Mouse (Mus musculus): ENCODE measurements at regions not wholly inside any gene's neighbourhood (a gene's known extent, or its start where the extent isn't known, plus 50 kb on each side); places are given as distances from the start of the nearest gene placed in this dataset.

DNA sequence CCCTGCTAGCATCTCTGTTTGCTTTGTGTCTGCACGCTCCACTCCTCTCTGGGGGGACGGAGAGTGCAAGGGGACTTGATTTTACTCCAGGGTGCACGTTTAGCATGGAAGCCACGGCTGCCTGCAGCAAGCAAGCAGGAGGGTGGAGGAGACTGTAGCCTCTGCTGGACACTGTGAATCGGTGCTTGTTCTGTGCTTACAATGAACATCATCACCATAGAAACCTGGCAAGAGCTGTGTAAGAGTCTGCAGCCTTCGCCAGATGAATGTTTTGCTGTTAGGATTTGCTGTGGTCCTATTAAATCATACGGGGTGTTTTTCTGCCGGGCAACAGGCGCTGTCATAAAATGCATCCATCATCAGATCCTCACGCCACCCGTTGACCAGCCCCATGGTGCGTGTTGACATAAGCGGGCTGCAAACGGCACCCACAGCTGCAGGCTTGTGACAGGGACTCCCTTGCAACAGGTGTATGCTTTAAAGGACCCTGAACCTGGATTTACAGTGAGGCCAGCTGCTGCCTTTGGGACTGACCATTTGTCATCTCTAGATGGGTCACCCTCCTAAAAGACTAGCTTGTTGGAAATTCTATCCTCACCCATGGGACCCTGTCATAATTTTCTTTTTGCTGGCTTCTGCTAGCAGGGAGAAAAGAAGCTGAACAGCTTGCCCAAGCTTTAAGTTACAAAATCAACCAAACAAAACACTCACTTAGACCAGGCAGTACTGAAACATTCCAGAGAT, 308.5 kb downstream of the Gadd45g start:
- peak; percentile 37 for DNase-seq

DNA sequence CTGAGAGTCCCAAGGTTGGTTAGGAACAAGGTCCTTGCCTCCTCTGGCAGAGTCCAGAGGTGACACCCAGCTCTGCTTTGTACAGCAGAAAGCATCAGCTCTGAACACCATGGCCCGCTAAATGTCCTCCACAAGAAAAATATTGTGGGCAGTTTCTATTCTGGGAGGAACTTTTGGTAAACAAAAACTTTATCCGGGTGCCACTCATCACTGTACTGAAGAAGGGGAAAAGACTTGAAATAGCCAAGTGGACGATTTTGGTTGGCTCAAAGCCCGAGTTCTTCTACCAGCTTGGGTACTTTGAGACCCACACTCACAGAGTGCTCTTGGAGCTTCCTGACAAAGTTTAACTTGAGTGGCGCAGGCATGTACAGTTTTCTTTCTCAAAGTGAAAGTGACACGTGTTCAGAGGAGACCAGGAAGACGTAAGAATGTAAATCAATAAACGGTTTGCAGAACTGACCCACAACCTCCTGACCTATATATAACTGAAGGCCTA, 309.2 kb downstream of the Gadd45g start:
- no peak for DNase-seq

DNA sequence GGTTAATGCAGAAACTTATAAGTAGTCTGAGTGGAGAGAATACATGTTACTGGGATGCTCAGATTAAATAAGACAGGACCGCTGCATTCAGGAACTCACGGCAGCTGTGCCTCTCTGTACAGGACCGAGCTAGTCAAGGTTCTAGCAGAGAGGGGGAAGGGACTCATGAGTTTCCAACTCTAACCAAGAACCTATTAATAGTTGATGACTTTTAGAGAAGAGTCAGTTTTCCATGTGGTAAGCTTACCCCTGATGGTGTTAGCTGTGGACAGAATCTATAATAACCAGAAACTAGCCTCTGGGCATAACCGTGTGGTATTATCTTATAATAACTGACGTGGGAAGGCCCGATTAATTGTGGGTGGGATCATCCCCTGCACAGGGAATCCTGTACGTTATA, 316.2 kb downstream of the Gadd45g start:
- no peak for DNase-seq

DNA sequence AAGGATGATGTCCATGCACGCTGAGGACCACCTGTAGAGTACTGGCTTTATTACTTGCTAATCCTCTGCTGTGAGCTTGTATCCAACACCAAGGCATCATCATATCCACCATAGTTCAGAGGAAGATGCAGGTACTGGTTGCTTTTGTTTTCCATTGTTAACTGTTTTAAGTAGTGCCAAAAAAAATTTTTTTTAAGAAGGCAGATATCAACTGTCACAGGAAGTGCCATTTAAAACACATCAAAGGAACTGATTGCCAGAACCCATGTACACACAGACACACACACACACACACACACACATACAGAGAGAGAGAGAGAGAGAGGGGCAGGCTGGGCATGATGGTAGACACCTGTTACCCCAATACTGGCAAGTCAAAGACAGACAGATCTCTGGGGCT, 319.1 kb downstream of the Gadd45g start:
- no peak for DNase-seq

DNA sequence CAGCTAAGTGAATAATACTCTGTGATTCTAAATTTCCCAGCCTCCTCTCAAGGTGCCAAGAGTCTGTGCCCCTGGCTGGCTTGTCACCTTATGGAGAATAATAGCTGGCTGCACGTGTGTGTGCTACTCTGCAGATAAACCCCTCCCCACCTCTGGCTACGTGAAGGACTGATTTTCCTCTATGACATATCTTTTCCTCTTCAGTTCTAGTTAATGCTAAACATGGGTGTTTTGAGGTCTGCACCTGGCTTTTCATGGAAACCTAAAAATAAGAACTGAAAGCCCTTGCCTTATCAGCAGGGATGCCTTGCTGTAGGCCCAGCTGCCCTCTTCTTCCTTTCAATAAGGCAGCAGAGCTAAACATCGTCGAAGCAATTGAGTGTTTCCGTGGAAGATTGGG, 321.5 kb downstream of the Gadd45g start:
- DNase-seq, result no peak

DNA sequence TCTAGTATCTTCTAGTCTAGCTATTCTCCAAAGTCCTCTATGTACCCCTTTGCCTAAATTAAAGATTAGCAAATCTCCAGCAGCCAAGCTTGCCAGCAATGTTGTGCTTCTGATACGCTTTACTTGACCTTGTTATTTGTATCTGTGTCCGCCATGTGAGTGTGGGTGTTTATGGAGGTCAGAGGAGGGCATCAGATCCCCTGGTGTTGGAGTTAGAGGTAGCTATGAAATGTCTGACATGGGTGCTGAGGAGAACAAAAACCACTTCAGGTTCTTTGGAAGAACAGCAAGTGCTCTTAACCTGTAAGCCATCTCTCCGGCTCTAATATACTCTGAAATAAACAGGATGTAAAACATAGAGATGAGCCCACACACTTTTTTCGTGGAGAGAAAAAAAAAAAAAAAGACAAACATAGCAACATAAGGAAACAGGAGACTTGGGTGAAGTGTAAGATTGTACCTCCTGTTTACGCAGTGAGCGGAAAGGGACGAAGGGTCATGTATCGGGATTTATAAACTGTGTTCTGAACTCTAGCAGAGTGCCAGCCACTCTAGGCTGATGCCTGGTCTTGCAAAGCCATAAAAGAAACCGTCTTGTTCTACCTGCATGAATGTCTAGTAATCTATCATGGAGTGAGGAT, 326.3 kb downstream of the Gadd45g start:
- no peak for DNase-seq

DNA sequence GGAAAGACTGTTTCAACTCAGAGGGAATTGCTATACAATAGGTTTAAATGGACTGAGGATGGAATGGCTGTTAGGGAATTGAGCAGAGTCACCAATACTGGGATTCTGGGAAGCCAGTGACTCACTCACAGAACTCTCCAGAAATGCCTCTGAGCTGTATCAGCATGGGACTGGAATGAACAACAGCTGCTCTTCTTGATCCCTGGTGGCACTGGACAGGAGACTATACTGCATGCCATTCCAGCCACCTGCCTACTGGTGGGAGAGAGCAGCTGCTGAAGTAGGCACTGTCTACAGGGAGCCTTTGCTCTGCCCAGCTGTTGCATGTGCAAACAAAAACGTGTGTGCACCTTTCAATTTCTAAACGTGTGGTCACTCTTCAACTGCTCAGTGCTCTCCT, 329.2 kb downstream of the Gadd45g start:
- no peak for DNase-seq

DNA sequence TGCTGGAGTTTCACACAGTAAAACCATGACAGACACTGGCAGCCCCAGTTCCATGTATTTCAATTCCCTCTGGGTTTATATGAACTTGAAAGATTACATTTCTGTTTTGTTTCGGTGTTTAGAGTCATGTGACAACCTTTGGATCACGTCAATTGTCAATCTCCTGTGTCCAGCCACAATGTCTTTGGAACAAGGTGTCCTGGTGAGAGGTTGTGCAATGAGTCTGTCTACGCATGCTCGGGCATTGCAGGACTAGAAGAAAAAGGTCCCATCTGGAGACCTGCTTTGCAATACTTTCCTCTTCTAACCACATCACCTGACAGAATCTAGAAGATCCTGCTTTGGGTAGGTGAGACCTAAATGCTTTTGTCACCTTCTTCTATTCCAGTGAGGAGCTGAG, 333.5 kb downstream of the Gadd45g start:
- no peak for DNase-seq

DNA sequence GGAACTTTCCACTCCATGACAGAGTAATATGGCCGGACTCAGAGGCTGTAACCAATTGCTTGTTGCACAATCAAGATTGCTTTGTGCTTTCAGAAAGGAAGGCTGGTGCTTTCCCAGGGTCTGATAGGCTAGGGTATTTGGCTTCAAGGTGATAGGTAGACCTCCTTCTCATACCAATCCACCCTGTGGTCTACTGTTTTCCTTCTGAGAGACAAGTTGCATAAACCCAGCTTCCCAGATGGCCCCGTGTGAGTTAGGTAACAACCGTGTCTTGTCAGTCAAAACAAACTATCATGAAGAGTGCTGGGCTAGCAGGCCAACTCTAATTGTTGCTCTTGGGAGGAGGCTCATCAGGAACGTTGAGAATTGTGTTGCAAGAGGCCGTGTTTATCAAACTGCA, 337.2 kb downstream of the Gadd45g start:
- no peak for DNase-seq

DNA sequence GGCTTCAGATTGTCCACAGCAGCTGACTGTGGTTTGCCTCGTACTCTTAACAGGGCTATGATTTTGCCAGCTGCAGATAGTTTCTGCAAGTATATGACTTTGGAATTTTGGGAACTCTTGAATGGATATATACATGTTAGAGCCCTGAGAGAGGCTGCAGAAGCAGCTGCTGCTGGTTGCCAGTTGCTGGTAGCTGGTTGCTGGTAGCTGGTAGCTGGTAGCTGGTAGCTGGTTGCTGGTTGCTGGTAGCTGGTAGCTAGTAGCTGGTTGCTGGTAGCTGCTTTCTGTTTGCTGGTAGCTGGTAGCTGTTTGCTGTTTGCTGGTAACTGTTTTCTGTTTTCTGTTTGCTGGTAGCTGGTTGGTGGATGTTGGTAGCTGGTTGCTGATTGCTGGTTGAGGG, 339.1 kb downstream of the Gadd45g start:
- no peak for DNase-seq

DNA sequence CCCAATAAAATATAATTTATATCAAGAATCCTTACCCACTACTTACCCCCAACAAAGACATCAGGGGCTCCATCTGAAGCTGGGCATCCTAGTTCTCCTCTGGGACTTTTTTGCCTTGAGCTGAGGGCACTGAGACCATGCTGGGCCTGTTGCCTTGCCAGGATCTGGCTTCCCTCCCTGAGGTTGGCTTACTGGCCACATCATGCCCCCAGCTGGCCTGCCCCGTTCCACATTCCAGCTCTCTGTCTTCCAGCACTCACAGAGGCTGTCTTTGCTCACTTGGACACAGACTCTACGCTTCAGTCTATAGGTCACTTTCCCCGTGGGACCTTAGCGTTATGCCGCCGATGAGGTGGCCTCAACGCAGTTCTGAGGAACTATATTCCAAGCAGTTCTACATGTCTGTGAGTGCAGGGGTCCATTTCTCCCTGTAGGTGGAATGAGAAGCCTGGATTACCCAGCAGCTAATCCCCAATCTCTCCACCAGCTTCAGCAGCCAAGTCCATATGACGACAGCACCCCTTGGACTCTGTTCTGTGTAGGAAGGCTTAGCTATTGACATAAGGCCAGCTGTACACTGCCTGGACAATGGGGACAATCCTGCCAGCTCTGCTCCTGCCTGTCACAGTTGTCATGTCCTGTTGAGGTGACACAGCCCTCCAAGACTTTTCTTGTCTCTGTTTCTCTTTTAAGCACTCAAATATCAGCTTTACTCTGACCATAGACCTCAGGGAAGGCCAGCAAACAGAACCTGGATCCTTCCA, 341.5 kb downstream of the Gadd45g start:
- no peak for DNase-seq

DNA sequence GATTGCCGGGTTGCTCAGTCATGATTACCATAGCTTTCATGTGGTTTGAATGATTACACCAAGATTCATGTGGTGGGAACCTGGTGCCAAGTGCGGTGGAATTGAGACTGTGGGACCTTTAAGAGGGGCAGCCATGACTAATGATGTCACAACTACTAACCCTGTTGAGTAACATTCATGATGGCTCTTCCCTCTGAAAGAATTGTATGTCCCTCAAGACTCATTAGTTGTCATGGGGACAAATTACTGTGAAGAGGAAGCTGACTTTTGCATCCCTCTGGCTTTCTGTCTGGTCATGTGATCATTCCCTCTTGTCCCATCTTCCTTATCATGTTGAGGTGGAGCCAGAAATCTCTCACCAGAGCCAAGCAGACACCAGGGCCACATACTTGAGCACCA, 342.1 kb downstream of the Gadd45g start:
- no peak for DNase-seq

DNA sequence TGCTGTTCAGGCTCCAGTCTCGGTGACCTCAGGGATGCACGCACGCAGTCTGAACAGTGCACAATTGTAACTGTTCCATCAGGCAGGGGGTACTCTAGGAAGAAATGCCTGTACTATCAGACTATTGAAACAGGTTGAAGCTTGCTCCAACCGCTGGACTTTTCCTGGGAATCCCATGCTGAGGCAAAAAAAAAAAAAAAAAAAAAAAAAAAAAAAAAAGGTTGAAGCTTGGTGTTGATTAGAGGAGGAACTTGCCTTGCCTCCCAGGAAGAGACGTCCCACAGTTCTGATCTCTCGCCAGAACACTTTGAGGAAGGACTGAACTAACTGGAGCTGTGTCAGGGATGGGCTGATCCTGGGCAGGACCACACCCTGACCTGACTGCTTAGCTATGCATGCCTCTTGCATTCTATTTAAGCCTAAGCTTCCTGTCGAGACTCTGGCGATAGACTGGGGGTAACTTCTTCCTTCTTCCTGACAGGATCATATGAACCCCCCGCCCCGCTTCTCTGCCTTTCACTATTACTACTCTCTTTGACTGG, 341.6 kb downstream of the Diras2 start:
- DNase-seq, result no peak

DNA sequence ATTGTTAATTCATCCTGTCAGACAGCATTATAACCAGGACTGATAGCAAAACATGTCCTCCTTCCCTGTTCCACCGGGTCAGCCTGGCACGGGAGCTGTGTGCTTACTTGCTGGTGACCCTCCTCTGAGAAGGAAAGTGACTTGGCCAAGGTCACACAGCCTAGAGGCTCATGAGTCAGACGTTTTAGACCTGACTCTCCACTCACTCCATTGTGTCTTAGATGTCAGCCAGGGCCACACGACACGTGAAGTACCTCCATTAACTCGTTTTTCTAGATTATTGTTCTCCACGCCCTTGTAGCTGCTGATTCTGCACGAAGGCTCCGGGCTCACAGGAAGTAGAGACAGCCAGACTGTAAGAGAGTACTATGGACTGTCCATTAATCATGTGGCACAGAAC, 340.8 kb downstream of the Diras2 start:
- no peak for DNase-seq

DNA sequence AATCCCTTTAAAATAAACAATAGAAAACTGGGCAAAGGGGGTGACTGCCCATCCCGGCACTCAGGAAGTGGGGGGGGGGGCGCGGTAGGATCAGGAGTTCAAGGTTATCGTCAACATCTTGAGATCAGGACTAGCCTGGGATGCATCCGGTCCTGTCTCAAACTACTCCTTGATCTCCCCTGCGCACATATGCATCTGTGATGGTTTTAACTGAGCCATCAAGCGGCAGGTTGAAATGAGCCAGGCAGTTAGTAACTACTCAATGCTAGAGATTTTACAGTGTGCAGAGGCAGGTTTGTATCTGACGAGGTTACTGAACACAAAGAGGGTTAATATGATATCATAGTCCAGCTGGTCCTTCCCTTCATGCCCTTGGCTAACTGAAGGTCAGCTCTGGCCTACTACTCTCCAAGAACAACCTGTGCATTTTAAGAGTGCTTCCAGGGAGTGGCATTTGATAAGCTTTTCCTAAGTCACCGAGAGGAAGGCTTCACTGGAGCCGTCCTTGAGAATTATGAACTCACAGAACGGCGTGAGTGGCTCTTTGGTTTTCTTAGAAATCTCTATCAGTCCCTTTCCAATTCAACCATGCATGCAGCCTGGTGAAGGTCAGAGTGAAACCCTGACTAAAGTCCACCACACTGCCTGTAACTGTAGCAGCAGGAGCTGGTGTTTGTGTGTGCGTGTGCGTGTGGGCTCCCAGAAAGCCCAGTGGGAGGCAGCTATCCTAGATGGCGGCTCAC, 340.1 kb downstream of the Diras2 start:
- no peak for DNase-seq

DNA sequence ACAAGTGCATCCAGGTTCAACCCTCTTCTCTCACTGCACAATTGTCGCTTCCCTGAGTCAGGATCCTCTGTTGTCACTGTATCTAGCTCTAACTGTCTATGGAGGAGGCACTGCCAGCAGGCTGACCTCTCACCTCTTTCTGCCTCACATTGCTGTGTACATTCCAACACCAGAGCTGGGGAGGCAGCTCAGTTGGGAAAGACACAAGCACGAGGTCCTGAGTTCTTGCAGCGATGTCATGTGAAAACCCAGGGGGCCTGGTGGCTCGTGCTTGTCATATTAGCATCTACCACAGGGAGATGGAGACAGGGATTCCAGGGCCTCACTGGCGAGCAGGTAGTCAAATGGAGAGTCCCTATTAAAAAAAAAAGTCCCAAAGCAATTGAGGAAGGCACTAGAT, 334.2 kb downstream of the Diras2 start:
- no peak for DNase-seq

DNA sequence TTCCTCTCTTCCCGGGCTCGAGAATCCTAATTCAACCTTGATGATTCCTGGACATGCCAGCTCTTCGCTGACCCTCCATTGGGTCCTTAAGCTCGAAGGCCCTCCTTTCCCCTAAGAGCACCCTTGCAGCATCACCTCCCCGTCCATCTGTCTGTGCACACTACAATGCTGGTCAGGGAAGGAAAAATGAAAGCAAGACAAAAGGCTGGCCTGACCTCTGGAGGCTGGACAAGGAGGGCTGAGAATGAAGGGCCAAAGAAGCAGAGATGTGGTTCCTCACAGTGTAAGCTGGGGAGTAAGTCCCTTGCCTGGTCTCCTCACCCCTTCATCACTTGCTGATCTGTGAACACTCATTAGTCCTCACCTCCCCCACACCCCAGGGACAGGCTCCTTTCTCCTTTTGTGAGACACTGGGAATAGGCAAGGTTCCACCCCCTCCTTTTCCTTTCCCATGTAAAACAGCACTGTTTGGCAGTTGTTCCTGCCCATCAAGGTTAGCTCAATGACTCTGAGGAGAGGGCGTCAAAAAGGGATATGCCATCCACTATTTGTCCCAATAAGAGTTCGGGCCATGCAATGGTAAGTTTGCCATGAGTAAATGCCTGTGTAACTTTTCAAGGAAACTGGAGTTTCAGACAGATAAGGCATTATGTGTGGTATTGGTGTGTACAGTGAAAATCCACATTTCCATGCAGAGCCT, 332.3 kb downstream of the Diras2 start:
- DNase-seq, result no peak

DNA sequence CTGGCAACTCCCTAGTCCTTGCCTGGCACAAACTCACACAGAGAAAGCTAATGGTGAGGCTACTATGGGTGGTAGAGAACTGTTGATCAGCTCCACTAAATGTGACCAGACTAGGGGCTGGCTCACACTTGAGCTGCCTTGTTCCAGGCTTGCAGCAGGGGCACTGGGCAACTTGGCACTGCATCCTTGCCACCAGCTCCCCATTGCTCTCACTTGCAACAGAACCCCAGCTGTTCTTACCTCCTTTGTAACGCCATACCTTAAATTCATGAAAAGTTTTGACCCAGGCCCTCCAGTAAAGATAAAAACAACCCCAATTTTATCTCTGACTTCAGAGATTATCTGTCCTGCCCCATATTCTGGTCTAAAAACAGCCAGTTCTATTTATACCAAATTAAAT, 328.7 kb downstream of the Diras2 start:
- DNase-seq, result no peak

DNA sequence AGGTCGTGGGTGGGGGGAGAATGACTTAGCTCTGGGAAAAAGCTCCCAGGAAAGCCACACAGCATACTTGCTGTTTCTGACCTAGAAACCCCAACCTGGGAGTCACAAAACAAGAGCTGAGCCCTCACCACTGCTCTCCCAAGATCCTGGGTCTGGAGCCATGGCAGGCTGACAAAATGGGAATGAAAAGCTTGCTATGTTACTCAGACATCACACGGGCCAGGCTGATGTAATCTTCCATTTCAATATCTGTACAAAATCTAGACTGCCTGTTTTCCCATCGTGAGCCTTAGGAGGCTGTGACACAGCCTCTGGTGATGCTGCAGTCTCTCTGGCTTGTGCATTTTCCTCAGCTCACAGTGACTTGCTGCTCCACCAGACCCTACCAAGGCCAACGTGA, 325.1 kb downstream of the Diras2 start:
- DNase-seq, result no peak

DNA sequence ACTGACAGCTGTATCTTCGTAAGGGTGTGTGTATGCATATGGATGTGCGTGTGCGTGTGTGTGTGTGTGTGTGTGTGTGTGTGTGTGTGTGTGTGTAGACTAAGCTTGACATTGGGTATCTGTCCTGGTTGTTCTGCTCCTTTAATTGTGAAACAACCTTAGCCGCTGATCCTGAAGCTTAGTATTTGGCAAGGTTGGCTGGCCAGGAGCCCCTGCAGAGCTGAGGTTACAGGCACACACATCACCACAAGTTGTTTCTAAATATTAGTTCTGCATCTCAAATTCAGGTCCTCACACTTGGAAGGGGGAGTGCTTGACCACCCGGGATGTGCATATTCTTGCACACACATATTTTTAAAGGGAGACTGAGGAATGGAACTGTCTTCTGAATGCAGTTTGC, 314.7 kb downstream of the Diras2 start:
- DNase-seq, result no peak

DNA sequence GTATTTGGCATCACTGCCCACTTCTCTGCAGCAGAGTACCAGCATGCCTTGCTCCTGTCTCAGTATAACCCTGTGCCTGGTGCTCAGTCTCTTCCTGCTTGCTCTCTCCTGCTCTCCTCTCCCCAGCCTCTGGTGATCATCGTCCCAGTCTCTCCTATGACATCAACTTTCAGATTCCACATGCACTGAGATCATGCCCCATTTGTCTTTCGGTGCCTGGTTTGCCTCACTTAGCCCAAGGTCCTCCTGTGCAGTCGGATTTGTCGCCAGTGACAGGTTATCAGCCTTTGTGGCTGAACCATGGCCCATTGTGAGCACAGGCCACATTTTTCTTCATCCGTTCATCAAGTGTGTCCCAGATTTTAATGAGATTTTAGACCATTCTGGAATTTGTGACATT, 314.0 kb downstream of the Diras2 start:
- no peak for DNase-seq

DNA sequence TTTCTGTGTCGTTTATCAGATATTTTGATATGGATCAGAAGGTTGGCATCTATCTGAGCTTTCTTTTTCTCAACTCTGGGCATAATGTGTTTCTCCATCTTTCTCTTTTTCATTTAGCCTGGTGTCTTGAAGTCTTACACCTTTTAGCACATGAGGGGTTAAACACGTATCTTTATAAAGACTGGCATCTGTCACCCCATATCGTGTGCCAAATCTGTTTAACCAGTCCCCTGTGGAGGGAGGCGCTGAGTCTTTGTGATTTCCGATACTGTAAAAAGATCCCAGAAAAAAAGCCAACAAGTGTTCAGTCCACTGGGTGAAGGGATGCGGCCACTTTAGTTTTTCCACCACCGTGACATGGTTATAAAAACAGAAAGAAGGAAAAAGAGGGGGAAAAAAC, 313.3 kb downstream of the Diras2 start:
- DNase-seq, result no peak

All from right cerebral cortex, postnatal 14 days (tissue).